Mouse (Mus musculus) urinary bladder, postnatal 10 days (tissue): ENCODE measurements at regions not wholly inside any gene's neighbourhood (a gene's known extent, or its start where the extent isn't known, plus 50 kb on each side); places are given as distances from the start of the nearest gene placed in this dataset.
A peak's percentile ranks its signal among the peaks of the same experiment; 100 is the strongest.

Source experiments
- DNase-seq: peaks from one replicate; pipeline ENCODE4 v3.0.0; 2022; ENCODE audit warnings: low spot score

DNA sequence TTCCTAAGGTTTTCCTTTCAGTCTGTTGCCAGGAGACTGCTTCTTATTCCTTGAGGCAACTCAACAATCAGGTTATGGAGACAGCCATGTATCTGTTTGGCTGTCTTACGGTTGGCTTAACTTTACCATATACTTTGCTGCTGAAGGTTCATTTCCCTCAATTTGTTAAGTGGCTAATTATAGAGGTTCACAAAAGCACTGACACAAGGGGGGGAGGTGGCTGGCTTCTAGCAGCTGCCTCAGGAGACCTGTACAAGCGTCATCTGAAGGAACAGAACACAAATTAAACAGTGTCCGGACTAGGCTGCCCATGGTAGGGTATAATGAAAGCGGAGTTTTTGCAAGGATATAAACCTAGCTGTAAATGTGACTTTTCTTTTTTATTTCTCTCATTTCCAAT lies 305.0 kb upstream of the Rnf219 start:
- DNase-seq = no peak

- DNase-seq = no peak
Measured at GRCm38 (mm10) chr14:104824926-104825325, 302.5 kb upstream of the Rnf219 start.

DNA sequence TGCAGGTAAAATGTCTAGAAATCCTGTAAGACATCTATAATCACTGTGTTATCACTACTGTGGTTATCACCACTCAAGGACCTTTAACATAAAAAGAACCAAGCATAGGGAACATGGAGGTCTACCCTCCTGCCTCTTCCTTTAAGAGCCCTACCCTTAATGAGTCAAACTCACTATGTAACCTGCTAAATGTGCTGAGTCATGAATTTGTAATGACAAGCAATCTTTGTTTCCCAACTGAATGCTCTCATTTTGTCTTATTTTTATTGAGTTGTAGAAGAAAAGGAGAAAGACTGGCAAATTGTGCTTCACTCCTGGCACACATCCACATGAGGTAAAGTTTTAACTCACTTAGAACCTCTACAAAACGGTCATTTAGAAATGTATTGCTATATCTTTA lies 301.8 kb upstream of the Rnf219 start:
- no peak for DNase-seq

GRCm38 (mm10) chr14:104821903-104822573 lies 299.6 kb upstream of the Rnf219 start:
- no peak for DNase-seq

DNA sequence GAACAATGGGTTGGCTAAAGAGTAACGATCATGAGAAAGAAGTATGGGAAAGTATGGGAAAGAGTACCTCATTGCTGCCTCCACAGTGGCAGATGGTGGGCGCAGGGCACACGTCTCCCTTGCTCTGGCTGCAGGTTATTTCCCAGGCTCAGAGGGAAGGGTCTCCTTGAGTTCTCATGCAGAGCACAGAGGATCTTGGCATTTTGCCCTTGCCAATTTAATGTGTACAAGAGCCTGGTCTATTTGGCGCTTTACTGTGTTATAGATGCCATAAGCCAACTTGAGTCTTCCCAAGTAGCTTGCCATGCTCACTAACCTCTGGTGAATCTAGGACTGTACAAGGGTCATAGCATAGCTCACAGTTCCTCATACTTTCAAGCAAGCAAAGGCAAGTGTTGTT lies 296.7 kb upstream of the Rnf219 start:
- DNase-seq = no peak

DNA sequence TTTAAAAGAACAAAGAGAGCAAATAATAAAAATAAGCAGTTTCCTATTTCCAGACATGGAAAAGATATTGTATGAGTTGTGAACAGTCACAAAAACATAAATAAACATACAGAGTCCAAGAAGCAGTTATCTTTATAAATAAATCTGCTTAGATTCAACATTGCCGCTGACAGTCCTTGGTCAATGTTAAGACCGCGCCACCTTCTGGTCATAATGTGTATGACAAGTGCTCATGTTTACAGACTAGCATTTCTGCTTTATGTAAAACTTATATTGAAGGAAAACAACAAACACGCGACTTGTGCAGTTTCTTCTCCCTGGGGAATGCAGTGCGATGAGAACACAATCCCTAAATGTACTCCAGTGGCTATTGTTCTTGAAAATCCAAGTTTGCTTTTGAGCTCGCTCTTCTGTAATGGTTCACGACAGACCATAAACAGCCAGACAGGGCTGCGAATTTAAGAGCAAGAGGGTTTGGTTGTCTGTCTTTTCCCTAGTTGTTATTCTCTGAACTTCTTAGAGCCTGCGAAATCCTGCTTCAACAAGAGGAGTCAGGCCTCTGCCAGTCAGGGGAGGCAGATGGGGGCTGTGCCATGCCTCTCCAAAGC lies 291.6 kb upstream of the Rnf219 start:
- peak; percentile 23 for DNase-seq

DNA sequence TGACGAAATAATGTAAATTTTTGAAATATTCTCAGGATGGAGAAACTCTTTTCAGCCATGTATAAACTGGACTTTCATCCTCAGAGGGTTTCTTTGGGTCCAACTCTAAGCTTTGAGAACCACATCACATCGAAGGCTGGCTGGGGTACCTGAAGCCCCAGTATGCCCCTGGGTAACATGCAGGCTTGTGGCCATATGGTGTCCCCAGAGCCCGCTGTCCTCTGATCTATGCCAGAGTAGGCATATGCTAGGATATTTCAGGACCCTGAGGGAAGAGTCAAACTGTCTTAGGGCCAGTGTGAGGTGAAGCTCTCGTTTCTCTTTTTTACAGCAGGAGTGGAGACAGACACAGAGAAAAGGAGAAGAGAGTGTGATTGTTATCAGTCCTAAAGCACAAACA lies 289.6 kb upstream of the Rnf219 start:
- DNase-seq = no peak

DNA sequence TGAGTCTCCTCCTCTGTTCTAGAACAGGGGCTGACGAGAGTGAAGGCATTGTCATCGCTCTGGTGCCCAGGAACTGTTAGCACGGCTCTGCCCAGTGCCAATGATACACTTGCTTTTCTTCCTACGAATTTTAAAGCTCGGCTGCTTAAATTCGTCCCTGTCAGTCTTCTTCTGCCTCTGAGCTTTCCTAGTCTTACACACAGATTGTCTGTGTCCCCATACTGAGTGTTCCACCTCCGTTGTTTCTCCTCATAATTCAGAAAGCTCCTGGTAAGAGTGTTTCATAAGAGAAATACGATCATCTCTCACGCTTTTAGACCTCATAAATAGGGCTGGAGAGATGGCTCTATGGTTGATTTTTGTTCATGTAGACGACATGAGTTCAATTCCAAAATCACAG lies 282.9 kb upstream of the Rnf219 start:
- DNase-seq = no peak

DNA sequence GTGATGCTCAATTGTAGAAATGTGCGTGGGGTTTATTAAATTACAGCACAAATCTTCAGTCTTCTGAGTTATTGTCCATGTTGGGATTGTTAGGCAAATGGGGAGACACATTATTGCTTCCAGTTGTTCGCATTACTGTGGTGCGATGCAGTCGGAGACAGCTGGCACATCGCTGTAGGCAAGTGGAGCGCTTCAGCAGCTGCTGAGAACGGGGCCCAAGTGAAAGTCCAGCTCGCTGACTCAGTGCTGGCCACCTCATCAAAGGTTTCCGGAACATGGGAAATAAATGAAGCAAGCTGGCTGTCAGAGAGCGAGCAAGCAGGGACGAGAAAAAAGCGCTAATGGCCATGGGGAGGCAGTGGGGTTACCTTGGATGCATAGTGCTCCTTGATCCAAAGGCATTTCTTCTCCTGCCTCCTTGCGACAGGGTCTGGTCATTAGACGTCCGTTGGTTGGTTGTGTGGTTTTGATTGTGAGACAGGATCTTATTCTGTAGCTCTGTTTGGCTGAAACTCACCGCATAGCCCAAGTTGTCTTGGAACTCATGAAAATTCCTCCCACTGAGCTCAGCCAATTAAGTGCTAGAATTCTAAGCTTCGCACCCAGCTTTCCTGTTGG lies 274.0 kb upstream of the Rnf219 start:
- DNase-seq = no peak

DNA sequence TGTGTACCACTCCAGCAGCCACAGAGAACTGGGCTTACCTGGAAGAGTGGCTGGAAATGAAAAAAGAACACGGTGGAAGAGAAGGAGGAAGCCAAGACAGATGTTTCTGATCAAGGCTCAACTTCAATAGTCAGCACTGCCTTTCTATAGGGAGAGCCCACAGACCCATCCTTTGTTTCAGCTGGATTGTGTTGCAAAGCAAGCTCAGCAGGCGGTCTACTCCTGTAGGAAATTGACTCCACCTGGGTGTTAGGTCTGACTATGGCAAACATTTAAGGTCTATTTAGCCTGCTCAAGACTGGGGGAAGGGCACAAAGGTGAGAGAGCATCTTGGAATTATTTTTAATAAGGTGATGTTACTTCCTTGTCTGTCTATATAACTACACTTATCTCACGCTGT lies 266.9 kb upstream of the Rnf219 start:
- DNase-seq = no peak

- no peak for DNase-seq
Measured at GRCm38 (mm10) chr14:104785066-104785465, 262.6 kb upstream of the Rnf219 start.

- no peak for DNase-seq
Measured at GRCm38 (mm10) chr14:104769938-104770337, 247.5 kb upstream of the Rnf219 start.

- no peak for DNase-seq
Measured at GRCm38 (mm10) chr14:104734213-104734612, 211.8 kb upstream of the Rnf219 start.

DNA sequence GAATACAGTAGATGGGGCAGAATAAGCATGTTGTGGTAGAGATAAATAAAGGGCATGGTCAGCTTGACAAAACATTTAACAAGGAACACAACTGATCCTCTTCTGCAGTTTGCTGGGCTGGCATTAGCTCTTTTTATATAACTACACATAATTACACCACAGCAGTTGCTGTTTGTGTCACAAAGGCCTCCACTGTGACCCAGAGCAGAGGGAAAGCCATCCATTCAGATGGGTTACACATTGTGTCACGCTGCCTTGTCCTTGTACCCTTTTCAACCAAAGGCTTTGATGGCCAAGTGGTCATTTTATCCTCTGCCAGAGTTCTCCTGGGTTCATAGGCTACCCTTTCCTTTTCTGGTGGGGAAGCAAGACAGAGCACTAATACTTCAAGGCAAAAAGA lies 209.6 kb upstream of the Rnf219 start:
- no peak for DNase-seq

DNA sequence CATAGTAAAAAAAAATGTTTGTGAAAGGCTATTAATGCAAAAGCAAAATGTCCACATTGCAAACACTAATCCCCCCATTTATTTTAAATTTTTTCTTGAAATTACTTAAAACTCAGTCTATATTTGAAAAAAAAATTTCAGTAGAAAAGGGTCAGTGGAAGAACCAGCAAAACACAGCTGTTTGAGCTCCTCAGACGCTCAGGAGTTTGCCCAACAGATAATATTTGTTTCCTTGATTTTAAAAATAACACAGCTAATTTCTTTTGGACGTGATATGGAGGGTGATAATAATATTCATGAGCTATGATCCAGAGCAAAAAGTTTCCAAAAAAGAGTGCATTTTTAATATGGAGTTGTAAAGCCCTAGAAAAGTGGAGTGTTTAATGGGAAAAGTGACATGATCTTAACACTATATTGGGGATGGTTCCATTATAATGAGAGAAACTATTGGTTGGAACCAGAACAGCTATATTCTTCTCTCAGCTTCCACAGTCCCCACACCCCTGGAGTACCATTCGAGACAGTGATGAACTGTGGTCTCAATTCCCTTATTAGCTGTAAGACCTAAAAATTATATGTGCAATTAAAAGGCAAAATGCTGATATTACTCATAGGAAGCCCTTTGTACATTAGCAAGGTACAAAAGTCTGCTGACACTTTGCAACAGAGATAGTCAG lies 209.0 kb upstream of the Rnf219 start:
- no peak for DNase-seq

- DNase-seq = peak; percentile 44
Measured at GRCm38 (mm10) chr14:104715651-104716050, 193.2 kb upstream of the Rnf219 start.

DNA sequence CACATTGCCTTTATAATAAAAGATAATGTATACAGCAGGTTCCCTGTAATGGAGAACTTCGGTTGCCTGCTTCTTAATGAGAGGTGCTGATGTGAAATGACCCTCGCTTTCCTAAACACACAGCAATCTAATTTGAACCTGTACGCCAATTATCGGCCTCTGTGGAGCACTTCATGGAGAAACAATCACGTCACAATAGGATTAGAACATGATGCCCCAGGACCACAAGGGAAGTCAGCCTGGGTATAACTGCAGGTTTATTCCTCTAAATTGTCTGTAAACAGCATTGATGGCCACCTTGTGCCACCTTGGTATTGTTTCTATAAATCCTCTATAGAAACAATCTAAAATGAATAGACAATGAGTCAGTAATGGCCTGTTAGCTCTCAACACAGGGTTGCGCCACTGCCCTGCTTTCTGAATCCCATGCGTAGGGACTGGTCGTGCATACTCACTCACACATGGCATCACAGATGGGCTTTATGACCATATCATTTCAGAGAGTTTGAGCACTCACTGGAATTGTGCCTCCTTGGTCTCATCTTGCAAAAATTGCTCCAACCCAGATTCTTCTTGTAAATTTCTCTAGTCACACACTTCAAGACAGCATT lies 179.9 kb upstream of the Rnf219 start:
- DNase-seq = no peak

GRCm38 (mm10) chr14:104698962-104699361 lies 176.5 kb upstream of the Rnf219 start:
- DNase-seq = no peak

DNA sequence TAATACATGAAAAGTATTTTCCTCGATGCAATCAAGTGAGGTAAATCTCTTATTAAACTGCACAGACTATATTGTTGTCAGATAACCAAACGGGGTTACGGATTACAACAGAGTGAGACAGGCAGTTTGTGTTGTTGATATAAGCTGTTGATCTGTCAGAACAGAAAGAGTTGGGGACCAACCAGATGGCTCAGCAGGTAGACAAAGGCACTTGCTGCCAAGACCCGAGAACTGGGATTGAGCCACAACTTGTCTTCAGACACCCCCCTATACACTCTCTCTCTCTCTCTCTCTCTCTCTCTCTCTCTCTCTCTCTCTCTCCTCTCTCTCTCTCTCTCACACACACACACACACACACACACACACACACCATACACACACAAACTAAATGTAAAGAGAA lies 172.7 kb upstream of the Rnf219 start:
- no peak for DNase-seq

- no peak for DNase-seq
Measured at GRCm38 (mm10) chr14:104694174-104694803, 171.8 kb upstream of the Rnf219 start.

DNA sequence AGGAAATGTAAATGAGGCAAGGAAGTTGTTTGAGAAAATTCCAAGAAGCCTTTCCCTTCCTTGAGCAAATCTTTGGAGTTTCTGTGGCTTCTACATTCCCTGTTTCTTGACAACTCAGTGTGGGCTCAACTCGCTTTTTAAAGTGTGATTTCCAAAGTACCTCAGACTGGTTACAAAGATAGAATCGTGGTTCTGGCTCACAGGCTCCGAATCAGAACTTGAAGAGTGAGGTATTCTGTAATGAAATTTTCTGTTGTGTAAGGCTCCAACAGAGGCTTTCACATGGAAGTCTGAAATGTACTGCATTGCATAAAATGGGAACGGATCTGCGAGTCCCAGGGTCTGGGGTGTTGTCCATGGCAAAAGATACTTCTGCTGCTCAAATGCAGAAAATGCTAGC lies 170.2 kb upstream of the Rnf219 start:
- no peak for DNase-seq

DNA sequence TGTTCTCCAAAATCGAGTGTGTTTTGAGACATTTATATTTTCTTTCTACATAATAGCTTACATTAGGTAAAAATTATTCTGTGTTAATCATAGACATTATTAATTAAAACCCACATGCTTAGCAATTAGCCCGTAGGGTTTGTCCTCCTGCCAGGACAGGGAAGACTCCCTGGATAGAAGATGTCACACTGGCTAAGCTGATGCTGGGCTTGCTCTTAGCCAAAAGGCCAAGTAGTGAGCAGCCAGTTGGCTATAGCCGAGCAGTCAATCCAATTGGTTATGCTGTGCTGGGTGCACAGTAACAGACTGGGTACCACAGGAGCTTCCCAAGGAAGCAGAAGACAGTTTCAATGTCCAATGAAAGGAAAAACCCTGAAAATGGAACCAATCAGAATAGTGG lies 166.0 kb upstream of the Rnf219 start:
- no peak for DNase-seq
